Mouse (Mus musculus) heart, postnatal 0 days (tissue): ENCODE data around the gene Klhl5. TPM values are rescaled to one million over a fixed set of nuclear protein-coding genes. Genes with fewer than 3 reads are reported as not detected.

ENCODE experiments used
- ATAC-seq: fragments of 200-750 bp; cut with Nextera tagmentation; 2 replicates; pipeline ENCODE4 v1.8.0; 2017; ENCODE audit warnings: low read depth, moderate number of reproducible peaks, moderate library complexity; ENCODE audit not compliant: insufficient read depth
- DNase-seq: peaks from one replicate; pipeline ENCODE4 v3.0.0-alpha.2; 2016; ENCODE audit warnings: low spot score
- H3K27ac ChIP-seq: fragments of 300-500 bp; sonication (generic); 2 replicates; pipeline ENCODE4 v1.5.1; 2014; ENCODE audit warnings: low read depth, mild to moderate bottlenecking
- H3K27me3 ChIP-seq: fragments of 300-500 bp; sonication (generic); 2 replicates; pipeline ENCODE4 v1.6.1; 2014; ENCODE audit warnings: low read length, mixed read lengths; ENCODE audit not compliant: control insufficient read depth, insufficient read depth
- H3K36me3 ChIP-seq: fragments of 300-500 bp; sonication (generic); replicated peaks from 2 replicates; pipeline ENCODE4 v1.6.1; 2014; ENCODE audit warnings: low read length, mixed read lengths; ENCODE audit not compliant: control insufficient read depth, insufficient read depth
- H3K4me1 ChIP-seq: fragments of 300-500 bp; sonication (generic); 2 replicates; pipeline ENCODE4 v1.6.1; 2014; ENCODE audit warnings: antibody characterized with exemption; ENCODE audit not compliant: control insufficient read depth, insufficient read depth
- H3K4me2 ChIP-seq: fragments of 300-500 bp; sonication (generic); 2 replicates; pipeline ENCODE4 v1.6.1; 2014; ENCODE audit warnings: low read depth, mild to moderate bottlenecking, low read length, moderate library complexity
- H3K4me3 ChIP-seq: fragments of 300-500 bp; sonication (generic); 2 replicates; pipeline ENCODE4 v1.5.1; 2014; ENCODE audit warnings: low read depth, low read length
- H3K9ac ChIP-seq: fragments of 300-500 bp; sonication (generic); replicated peaks from 2 replicates; pipeline ENCODE4 v1.6.1; 2014; ENCODE audit warnings: low read depth, low read length, mixed read lengths
- H3K9me3 ChIP-seq: fragments of 300-500 bp; sonication (generic); replicated peaks from 2 replicates; pipeline ENCODE4 v1.6.1; 2016; ENCODE audit warnings: low read length; ENCODE audit not compliant: control insufficient read depth
- CTCF ChIP-seq: IDR thresholded peaks from 2 replicates; pipeline ENCODE4 v1.5.1; 2016; ENCODE audit warnings: antibody characterized with exemption, control low read depth, low read depth
- EP300 ChIP-seq: IDR thresholded peaks from 2 replicates; pipeline ENCODE4 v1.6.1; 2016; ENCODE audit warnings: antibody characterized with exemption, low read depth
- WGBS: fragments of 180-500 bp; shearing (Covaris S2); extraction: QIAGEN DNeasy Blood & Tissue Kit; methylation state at CpG from one replicate; pipeline ENCODE4 v1.1.7; 2014; 5-methylcytosine and 5-hydroxymethylcytosine counted together
- polyA plus RNA-seq: library from polyadenylated mRNA; unstranded; fragments of >200 nt; fragmentation: Nextera tagmentation; extraction: Ambion mirVana; gene quantifications from 2 replicates; pipeline ENCODE4 v1.2.1, GENCODE M21; 2015
- total RNA-seq: library from RNA; depleted of rRNA; stranded (reverse); fragments of >200 nt; gene quantifications from 2 replicates; pipeline ENCODE4 v1.2.3, GENCODE M21; 2014; ENCODE audit warnings: low replicate concordance

The Klhl5 gene
- total and polyA plus RNA-seq, 2 experiments from 2014 or later: 7.9 to 9.7 TPM

GRCm38 (mm10) chr5:65181160-65181793 lies 73.9 kb downstream of the Klhl5 start:
- no peaks in the 10 kb centered on the region for H3K27me3 ChIP-seq
- H3K9me3 ChIP-seq: no peaks in the 10 kb centered on the region
- H3K4me1 ChIP-seq: peaks cover 18% of the 10 kb centered on the region
- ATAC-seq (peak; percentile 87), DNase-seq (peak; percentile 82)
- WGBS: 42% methylated on average over 21 of the region's 21 CpGs
- peak overlapping the region; percentile 78 for H3K27ac ChIP-seq
- TF ChIP-seq CTCF (no peak), EP300 (no peak)
- H3K4me2 ChIP-seq: peak overlapping the region; percentile 51
- no peak overlapping the region for H3K9ac ChIP-seq
- H3K4me3 ChIP-seq: peak overlapping the region; percentile 14; the same call in 1 of the 2 replicates
- no peaks in the 10 kb centered on the region for H3K36me3 ChIP-seq

GRCm38 (mm10) chr5:65181794-65182169 lies 74.4 kb downstream of the Klhl5 start:
- TF ChIP-seq CTCF: peak; percentile 28; the same call in 1 of the 2 replicates
- TF ChIP-seq EP300: no peak
- H3K9ac ChIP-seq: no peak overlapping the region
- H3K27ac ChIP-seq: peak overlapping the region; percentile 78
- H3K27me3 ChIP-seq: no peaks in the 10 kb centered on the region
- DNase-seq: peak; percentile 45
- 37% methylated on average over 4 of the region's 4 CpGs for WGBS
- no peaks in the 10 kb centered on the region for H3K36me3 ChIP-seq
- no peaks in the 10 kb centered on the region for H3K9me3 ChIP-seq
- peak; percentile 55 for ATAC-seq
- H3K4me3 ChIP-seq: no peak overlapping the region
- H3K4me2 ChIP-seq: peak overlapping the region; percentile 51
- peaks cover 18% of the 10 kb centered on the region for H3K4me1 ChIP-seq

- Histone ChIP-seq H3K4me1 (peaks cover 13% of the 10 kb centered on the region), H3K4me3 (no peak overlapping the region), H3K9ac (no peak overlapping the region), H3K4me2 (no peak overlapping the region), H3K36me3 (no peaks in the 10 kb centered on the region), H3K27me3 (no peaks in the 10 kb centered on the region), H3K9me3 (no peaks in the 10 kb centered on the region), H3K27ac (no peak overlapping the region)
- no peak for ATAC-seq
- no peak for DNase-seq
- 81% methylated on average over 1 of the region's 1 CpGs for WGBS
- TF ChIP-seq CTCF: no peak
- TF ChIP-seq EP300: no peak
Observed at GRCm38 (mm10) chr5:65182268-65182667, 74.9 kb downstream of the Klhl5 start.

- H3K4me2 ChIP-seq: no peak overlapping the region
- DNase-seq (no peak), ATAC-seq (no peak)
- H3K4me1 ChIP-seq: no peaks in the 10 kb centered on the region
- no peak overlapping the region for H3K9ac ChIP-seq
- no peaks in the 10 kb centered on the region for H3K27me3 ChIP-seq
- no peak overlapping the region for H3K27ac ChIP-seq
- 0 out of 2 replicates have a peak, but pooled peaks cover 9% of the 10 kb centered on the region for H3K9me3 ChIP-seq
- TF ChIP-seq CTCF (no peak), EP300 (no peak)
- WGBS: 87% methylated on average over 5 of the region's 5 CpGs
- H3K4me3 ChIP-seq: no peak overlapping the region
- no peaks in the 10 kb centered on the region for H3K36me3 ChIP-seq
Observed at GRCm38 (mm10) chr5:65191601-65192000, 84.3 kb downstream of the Klhl5 start.

- Histone ChIP-seq H3K9ac (no peak overlapping the region), H3K27me3 (no peaks in the 10 kb centered on the region), H3K4me2 (no peak overlapping the region), H3K4me1 (no peaks in the 10 kb centered on the region), H3K27ac (no peak overlapping the region), H3K36me3 (no peaks in the 10 kb centered on the region), H3K4me3 (no peak overlapping the region), H3K9me3 (0 out of 2 replicates have a peak, but pooled peaks cover 9% of the 10 kb centered on the region)
- no peak for TF ChIP-seq CTCF
- TF ChIP-seq EP300: no peak
- 85% methylated on average over 9 of the region's 9 CpGs for WGBS
- DNase-seq: no peak
- ATAC-seq: no peak
Observed at GRCm38 (mm10) chr5:65194441-65194840, 87.1 kb downstream of the Klhl5 start.
